Mouse (Mus musculus): Measurements from ENCODE around the gene Sacm1l.
A peak's percentile ranks its signal among the peaks of the same experiment; 100 is the strongest.

The Sacm1l gene

GRCm38 (mm10) chr9:123529392-123530157 is at the start of gene Sacm1l:
TSS of gene Sacm1l (plus strand) at chr9:123529759.
- peak; percentile 97 for DNase-seq

DNA sequence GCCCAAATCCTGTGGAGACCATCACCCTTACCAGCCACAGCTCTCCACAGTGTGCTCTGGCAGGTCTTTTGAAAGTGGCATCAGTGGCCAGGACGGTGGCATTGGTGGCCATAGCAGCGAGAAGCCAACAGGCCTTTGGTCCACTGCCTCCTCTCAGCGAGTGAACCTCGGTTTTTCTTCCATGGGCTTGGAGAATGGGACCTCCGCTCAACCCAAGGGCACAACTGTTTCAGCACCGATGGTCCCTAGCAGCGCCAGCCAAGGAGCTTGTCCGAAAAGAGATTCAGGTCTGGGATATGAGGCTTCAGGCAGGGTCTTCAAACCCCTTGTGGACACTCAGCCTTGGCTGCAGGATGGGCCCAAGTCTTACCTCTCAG is 49.7 kb upstream of the Sacm1l start:
- DNase-seq, result peak; percentile 16

DNA sequence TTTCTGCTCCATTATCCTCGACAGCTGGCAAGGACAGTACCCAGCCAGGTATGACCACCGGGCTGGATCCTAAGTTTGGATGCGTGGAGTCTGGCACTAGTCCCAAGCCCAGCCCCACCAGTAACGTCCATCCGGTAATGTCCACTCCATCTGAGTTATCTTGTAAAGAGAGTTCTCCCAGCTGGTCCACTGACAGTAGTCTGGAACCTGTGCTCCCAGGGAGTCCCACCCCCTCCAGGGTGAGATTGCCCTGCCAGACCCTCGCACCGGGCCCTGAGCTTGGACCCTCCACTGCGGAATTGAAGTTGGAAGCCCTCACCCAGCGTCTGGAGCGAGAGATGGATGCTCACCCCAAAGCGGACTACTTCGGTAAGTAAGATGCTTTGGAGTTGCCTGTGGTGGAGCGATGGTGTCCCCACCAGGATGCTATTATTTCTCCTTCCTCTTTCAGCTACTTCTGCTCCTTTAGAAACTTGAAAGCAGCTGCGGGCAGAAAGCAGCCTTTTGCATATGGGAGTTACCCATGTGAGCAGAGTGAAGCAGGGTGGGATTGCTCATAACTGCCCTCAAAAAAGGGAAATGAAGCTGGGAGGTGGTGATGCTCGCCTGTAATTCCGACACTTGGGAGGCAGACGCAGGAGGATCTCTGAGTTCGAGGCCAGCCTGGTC is 49.2 kb upstream of the Sacm1l start:
- peak; percentile 17 for DNase-seq

GRCm38 (mm10) chr9:123481136-123481535 is 48.4 kb upstream of the Sacm1l start:
- no peak for DNase-seq

GRCm38 (mm10) chr9:123483598-123483997 is 46.0 kb upstream of the Sacm1l start:
- DNase-seq, result no peak

GRCm38 (mm10) chr9:123484830-123485229 is 44.7 kb upstream of the Sacm1l start:
- DNase-seq, result no peak

GRCm38 (mm10) chr9:123485561-123485960 is 44.0 kb upstream of the Sacm1l start:
- DNase-seq, result no peak

- DNase-seq, result no peak
These were observed 42.9 kb upstream of the Sacm1l start for GRCm38 (mm10) chr9:123486635-123487034.

DNA sequence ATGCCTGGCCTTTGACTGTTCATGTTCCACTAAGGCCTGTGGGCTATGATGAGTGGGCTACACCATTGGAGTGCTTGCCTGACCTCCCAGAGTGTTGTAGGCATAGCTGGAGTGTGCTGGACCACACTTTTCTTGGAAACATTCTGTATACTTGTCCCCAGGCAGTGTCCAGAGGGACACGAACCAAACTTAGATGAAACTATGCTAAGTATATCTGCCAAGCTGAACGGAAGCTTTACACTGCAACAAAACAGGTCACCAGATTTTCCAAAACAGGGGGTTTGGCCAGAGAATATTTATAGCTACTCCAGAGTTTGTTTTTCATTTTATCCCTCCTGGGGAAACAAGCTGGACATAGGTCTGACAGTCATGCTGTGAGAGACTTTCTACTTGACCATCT is 40.5 kb upstream of the Sacm1l start:
- no peak for DNase-seq

DNA sequence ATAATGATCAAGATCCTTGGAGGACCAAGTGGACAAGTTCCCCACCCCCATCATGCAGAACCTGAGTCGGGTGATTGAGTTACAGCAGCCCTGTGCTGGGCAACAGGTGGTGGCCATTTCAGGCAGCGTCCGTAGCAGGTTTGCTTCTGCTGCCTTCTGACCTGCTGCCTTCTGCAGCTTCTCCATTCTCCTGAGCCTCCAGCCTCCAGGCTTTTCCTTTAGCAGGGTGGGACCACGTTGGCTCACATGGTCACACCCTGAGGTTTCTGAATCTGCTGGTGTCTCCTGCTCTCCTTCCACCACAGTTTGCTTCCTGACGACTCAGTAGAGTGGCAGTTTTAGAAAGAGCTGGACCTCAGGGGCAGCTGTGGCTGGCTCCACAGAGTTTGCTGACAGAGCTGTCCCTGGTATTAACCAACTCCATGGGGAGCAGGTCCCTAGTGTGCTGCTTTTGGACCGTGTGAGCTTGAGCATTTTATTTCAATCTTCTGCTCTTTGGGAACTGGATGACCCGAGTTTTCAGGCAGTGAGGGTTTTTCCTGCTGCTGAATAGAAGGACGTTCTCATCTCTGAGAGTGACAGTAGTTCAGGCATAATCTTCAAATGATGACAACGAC is 39.7 kb upstream of the Sacm1l start:
- DNase-seq, result no peak

DNA sequence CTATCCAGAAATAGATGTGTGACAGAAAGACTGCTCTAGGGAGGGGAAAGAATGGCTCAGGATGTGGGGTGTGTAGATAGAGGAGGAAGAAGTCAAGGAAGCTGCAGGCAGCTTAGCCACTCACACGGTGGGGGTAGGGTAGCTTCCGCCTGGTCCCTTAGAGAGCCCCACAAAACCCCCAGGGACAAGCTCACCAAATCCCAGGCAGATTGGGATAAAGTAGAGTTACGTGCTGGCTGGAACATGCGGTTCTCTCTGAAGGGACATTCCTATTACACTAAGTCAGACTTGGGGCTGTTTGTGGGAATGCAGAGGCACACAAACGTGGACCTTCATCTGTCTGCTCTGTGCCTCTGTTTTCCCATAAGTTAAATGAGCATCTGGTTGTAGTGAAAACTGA is 38.6 kb upstream of the Sacm1l start:
- DNase-seq, result no peak

DNA sequence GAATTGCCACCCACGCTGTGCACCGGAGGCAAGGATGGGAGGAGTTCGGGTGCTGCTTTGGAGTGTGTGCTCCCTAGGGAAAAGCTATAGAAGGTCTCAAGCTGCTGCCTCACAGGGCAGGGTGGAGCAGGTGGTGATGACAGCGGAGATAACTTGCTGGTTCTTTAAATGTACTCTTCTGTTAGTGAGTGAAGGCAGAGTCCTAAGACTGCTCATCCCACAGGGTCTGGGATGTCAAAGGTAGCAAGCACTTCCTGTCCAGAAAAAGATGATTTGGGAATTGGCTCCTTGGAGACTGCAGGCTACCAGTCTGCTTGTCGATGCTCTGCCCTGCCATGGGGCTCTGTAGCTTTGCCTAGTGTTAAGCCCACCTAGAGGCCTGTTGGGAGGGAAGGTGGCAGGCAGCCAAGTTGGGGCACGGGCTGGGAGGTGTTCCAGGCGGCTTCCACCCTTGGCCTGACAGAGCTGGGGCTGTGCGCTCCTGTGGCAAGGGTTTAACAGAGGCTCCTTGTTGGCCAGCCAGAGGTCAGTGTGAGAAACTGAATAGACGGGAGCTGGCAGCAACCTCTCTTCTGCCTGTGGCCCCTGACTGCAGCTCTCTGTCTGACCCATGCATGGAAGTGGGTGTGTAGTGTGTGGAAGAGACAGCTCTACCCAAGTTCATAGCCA is 37.5 kb upstream of the Sacm1l start:
- no peak for DNase-seq

DNA sequence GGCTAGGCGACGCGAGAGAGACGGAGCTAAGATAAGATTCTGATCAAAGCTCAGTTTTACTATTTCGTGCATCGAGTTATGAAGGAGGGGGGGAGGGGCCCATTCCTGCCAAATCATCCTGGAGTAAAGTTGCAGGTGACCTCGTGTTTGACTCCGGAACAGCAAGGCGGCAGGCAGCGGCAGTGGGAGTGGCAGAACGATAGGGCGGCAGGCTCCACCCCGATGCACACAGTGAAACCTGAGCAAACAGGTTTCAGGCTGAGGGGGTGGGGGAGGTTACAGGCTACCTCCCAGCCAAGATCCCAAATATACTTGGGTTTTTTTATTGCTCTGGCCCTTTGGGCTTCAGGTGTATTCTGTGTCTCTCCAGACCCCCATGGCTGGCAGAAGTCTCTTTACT is 32.9 kb upstream of the Sacm1l start:
- no peak for DNase-seq

GRCm38 (mm10) chr9:123497906-123498305 is 31.7 kb upstream of the Sacm1l start:
- DNase-seq, result peak; percentile 35

DNA sequence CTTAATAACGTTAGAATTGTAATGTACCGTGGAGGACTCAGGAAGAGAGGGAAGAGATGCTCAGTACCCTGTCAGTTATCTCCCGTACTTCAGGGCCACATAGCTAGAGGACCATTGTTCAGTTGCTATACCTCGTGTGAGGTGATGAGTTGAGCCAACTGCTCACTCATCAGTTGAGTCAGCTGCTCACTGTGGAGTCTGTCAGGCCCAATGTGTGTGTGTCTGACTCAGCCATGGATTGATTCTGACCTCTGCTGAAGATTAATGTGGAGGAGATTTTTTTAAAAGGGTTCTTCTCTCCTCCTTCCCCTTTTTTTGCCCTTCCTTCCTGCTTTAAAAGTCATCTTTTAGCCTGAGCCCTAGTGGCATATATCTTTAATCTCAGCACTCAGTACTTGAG is 29.1 kb upstream of the Sacm1l start:
- DNase-seq, result no peak

- DNase-seq, result no peak
These were observed 26.3 kb upstream of the Sacm1l start for GRCm38 (mm10) chr9:123503171-123503834.

DNA sequence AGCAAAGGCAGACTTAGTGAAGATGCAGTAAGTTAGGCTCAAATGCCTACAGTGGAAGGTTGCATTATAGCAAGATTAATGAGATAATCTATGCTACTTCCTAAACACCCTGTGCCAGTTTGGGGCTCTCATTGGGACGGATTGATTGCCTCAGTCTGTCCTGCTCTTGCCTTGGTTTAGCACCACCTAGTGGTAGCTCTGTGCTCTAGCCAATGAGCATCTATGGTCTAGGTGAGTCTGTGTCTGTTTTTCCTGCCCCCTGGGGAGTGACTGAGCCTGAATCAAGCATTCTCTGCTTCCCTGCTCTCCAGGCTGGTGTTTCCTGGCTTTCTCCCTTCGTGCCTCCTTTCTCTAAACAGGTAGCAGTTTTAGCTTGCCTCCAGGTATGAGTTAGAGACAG is 25.2 kb upstream of the Sacm1l start:
- DNase-seq, result peak; percentile 72

- no peak for DNase-seq
These were observed 24.0 kb upstream of the Sacm1l start for GRCm38 (mm10) chr9:123505598-123505997.

DNA sequence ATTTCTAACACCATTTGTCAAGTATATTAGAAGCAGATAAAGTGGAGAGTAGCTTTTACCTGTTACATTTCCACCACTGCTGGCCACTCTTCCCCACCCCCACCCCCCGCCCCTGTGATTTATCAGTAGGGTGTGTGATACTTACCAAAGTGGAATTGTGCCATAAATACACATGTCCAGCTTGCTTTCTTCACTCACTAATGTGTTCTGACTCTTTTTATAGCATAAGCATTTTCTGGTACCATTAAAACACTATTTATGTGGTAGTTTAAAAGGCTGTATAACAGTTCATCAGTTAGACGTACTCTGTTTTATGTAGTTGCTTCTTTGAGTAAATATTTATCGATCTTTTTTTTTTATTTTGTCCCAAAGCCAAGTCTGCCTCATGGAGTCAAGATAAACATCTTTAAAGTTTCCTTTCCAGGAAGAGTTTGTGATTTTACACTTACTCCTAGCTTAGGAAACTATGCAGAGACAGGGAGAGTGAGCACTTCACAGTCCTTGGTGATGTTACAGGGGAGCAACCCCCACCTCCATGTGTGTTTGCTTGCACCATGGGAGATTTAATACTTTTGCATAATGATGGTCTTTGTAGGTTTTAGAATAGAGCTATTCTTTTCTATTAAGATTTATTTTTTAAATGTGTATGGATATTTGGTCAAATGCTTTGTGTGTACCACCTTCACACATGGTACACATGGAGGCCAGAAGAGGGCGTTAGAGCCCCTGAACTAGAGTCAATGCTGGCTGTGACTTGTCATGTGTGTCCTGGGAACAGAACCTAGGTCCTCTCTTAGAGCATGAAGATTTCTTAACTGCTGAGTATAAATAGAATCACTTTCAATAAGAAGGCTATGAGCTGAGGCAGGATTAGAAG is 23.1 kb upstream of the Sacm1l start:
- DNase-seq, result no peak

- DNase-seq, result no peak
These were observed 22.2 kb upstream of the Sacm1l start for GRCm38 (mm10) chr9:123507380-123507779.

DNA sequence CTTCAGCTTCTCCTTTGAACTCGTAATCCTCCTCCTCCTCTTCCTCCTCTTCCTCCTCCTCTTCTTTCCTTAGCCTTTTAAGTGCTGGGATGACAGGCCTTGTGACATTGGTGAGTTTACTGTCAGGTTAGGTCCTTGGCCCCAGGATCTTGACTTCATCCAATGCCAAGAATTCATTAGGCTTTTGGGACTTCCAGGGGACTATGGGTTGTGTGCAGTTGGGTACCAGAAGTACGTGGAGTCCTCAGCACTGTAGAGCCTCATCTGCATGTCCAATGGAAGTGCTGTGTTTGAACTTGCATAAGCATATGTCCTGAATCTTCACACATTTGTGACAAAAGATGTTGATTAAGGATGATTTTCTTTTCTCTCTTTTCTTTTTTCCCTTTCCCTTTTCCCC is 20.6 kb upstream of the Sacm1l start:
- no peak for DNase-seq

All from thymus, postnatal 4 days (tissue).